Mouse (Mus musculus): ENCODE results near the gene Gng7. TPM values are rescaled to one million over a fixed set of nuclear protein-coding genes. Genes with fewer than 3 reads are reported as not detected.

The Gng7 gene
- polyA plus RNA-seq, 1 experiment = 152 TPM

DNA sequence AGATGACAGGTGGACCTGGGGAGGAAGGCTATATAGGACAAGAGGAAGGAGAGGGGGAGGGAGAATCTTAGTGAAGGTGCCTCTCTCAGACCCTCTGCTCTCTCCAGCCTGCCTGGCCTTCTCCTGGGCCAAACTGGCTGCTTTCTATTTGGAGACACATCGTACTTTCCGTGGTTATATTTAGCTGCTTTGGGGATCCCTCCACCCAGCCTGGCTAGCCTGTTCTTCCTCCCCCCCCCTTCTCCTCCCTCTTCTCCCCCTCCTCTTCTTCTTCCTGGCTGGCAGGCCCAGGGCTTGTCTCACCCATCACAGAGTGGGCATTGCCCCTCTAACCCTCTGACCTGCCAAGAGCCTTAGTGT lies 73.8 kb downstream of the Gng7 start:
- peaks cover 7% of the 10 kb centered on the region for H3K4me1 ChIP-seq (ENCODE audit: control insufficient read depth, insufficient read depth, low read length)
- no peak for TF ChIP-seq POLR2A (IDR thresholded peaks at IDR 0.05; ENCODE audit: extremely low read depth, insufficient read depth, low read length)
- no peak for TF ChIP-seq CTCF (IDR thresholded peaks at IDR 0.05; ENCODE audit: extremely low read depth, insufficient read depth, low read length)
- H3K4me3 ChIP-seq (ENCODE audit: insufficient read depth, low read length) = no peak overlapping the region
- no peak overlapping the region for H3K27ac ChIP-seq (ENCODE audit: insufficient read depth, low read length)

DNA sequence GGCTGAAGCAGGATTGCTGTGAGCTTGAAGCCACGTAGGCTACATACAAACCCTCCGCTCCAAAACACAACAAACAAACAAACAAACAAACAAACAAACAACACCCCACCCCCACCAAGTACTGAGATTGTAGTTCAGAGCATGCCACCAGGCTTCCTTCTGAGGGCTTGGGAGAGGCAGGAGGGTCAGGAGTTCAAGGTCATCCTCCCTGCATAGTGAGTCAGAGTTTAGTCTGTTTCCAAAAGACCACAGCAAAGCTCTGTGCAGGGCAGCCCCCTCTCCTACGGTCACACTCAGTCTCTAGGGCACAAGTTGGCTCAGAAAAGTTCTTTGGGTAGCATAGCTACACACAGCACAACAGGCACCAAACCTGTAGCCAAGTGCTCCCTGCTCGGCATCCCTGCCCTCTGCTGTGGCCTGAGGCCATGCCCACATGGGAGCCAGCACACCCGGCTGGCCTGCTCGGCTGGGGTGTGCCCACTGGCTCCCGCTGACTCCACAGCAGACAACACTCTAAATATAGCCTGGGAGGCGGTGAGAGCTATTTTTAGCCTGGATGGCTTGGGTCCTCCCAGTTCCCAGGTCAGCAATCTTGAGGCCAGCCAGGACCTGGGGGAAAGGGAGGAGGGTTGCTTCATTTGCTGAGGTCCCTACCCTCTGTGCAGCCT lies 74.3 kb downstream of the Gng7 start:
- Histone ChIP-seq H3K4me1 (ENCODE audit: control insufficient read depth, insufficient read depth, low read length) (peaks cover 7% of the 10 kb centered on the region), H3K4me3 (ENCODE audit: insufficient read depth, low read length) (0 out of 2 replicates have a peak overlapping the region, but pooled peaks have one; percentile 29), H3K27ac (ENCODE audit: insufficient read depth, low read length) (no peak overlapping the region)
- TF ChIP-seq POLR2A (IDR thresholded peaks at IDR 0.05; ENCODE audit: extremely low read depth, insufficient read depth, low read length) (no peak), CTCF (IDR thresholded peaks at IDR 0.05; ENCODE audit: extremely low read depth, insufficient read depth, low read length) (no peak)

DNA sequence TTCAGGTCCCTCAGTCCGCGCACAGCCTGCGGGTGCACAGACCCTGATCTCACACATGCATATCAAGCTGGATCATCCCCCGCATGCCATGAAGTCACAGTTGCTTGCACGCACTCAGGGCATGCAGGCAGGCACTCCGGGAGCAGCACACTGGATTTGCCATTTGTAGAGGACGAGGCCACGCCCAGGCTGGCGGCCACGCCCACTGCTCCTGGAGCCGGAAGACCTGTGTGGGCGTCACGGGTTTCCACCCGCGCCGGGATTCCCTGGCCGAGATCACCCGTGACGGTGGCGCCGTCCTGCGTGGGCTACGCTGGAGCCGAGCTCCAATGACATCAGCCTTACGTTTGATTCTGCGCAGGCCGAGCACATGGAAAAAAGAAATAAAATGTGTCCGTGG lies 75.1 kb downstream of the Gng7 start:
- Histone ChIP-seq H3K27ac (ENCODE audit: insufficient read depth, low read length) (no peak overlapping the region), H3K4me3 (ENCODE audit: insufficient read depth, low read length) (peak overlapping the region; percentile 29), H3K4me1 (ENCODE audit: control insufficient read depth, insufficient read depth, low read length) (peaks cover 7% of the 10 kb centered on the region)
- TF ChIP-seq POLR2A (IDR thresholded peaks at IDR 0.05; ENCODE audit: extremely low read depth, insufficient read depth, low read length) (no peak), CTCF (IDR thresholded peaks at IDR 0.05; ENCODE audit: extremely low read depth, insufficient read depth, low read length) (no peak)

DNA sequence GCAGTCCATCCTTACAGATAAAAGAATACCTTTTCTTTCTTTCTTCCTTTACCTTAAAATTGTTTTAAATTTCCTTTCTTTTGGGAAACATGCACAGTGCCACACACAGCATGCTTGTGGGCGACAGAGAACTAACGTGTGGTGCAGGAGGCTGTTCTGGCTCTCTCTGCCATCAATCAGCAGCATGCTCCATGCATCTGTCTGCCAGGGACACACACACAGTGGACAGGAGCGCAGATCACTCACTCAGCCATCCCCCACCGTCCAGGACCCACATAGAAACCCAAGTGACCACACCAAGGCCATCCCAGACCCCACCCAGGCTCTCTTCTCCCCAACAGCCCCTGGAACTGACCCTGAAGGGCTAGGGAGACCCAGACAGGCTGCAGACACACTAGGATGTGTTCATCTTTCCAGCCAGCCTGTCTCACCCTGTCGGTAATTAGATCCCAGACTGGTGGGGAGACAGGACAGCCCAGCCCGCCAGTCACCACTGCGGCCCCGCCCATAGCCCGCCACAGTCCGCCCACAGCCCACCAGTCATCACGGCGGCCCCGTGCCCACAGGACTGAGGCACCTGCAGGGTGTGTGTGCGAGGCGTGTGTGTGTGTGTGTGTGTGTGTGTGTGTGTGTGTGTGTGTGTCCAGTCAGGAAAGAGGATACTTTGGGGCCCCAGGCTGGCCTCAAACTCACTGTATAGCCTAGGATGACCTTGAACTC lies 75.8 kb downstream of the Gng7 start:
- Histone ChIP-seq H3K4me3 (ENCODE audit: insufficient read depth, low read length) (peak overlapping the region; percentile 29; the same call in 1 of the 2 replicates), H3K27ac (ENCODE audit: insufficient read depth, low read length) (no peak overlapping the region), H3K4me1 (ENCODE audit: control insufficient read depth, insufficient read depth, low read length) (peaks cover 7% of the 10 kb centered on the region)
- TF ChIP-seq POLR2A (IDR thresholded peaks at IDR 0.05; ENCODE audit: extremely low read depth, insufficient read depth, low read length) = no peak
- no peak for TF ChIP-seq CTCF (IDR thresholded peaks at IDR 0.05; ENCODE audit: extremely low read depth, insufficient read depth, low read length)

DNA sequence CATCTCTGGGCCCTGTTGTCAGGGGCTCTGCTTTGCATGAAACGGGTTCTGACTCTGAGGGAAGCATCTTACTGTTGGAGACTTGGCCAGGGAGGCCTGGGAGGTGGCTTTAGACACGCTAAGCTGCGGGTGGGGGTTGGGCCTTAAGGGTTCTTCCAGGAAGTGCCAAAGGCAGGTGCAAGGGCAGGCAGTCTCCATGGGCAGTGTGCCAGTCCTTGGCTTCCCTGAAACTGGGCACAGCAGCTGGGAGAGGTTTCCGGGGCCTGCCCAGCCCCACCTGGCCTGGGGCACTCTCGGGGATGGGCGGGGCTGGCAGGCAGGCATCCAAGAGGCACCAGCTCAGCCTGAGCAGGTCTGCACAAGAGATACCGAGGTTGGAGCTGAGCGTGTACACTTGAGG lies 77.1 kb downstream of the Gng7 start:
- TF ChIP-seq CTCF (IDR thresholded peaks at IDR 0.05; ENCODE audit: extremely low read depth, insufficient read depth, low read length) = no peak
- TF ChIP-seq POLR2A (IDR thresholded peaks at IDR 0.05; ENCODE audit: extremely low read depth, insufficient read depth, low read length) = no peak
- peaks cover 11% of the 10 kb centered on the region for H3K4me1 ChIP-seq (ENCODE audit: control insufficient read depth, insufficient read depth, low read length)
- H3K27ac ChIP-seq (ENCODE audit: insufficient read depth, low read length) = no peak overlapping the region
- no peak overlapping the region for H3K4me3 ChIP-seq (ENCODE audit: insufficient read depth, low read length)

DNA sequence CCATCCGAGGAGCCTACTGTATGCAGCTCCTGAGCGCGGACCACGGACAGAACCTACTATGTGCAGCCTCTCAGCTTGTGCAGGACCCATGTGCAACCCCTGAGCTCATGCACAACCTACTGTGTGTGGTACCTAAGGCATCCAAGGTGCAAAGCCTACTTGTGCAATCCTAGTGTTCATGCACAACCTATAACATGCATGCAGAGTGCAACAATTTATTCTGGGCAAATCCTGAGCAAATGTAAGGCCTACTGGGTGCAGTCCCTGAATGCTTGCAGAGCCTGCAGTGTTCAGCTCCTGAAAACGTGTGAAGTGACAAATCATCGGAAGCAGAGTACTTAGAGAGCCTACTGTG lies 78.0 kb downstream of the Gng7 start:
- H3K4me1 ChIP-seq (ENCODE audit: control insufficient read depth, insufficient read depth, low read length) = peaks cover 11% of the 10 kb centered on the region
- TF ChIP-seq POLR2A (IDR thresholded peaks at IDR 0.05; ENCODE audit: extremely low read depth, insufficient read depth, low read length) (no peak), CTCF (IDR thresholded peaks at IDR 0.05; ENCODE audit: extremely low read depth, insufficient read depth, low read length) (no peak)
- no peak overlapping the region for H3K27ac ChIP-seq (ENCODE audit: insufficient read depth, low read length)
- no peak overlapping the region for H3K4me3 ChIP-seq (ENCODE audit: insufficient read depth, low read length)

DNA sequence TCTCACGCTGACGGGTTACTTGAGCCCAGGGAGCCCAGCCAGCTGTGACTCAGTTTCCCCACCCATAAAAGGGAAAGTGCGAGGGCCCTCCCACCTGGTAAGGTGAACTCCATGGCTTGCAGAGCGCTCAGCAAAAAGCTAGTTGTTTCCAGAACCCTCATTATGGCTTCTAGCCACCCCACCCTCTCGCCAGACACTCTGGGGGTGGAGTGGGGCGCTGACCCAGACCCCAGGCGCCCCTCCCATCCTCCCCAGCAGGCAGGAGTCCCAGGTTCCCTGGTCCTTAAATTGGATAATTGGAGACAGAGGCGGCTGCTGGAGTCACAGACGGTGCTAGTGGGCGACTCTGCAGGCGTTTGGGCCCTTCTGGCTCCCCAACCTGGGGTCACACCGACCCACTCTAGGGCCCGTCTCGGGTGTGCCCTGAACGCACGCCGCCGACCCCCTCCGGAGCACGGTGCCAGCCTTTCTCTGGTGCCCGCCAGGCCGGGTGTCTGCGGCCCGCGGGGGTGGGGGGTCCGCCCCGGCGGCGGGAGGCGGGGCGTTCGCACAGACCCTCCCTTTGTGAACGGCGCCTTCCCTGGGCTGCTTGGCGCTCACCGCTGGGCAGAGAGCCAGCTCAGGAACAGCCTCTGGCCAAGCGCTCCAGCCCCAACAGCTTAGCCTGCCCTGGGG lies 78.5 kb downstream of the Gng7 start:
- Histone ChIP-seq H3K4me3 (ENCODE audit: insufficient read depth, low read length) (no peak overlapping the region), H3K4me1 (ENCODE audit: control insufficient read depth, insufficient read depth, low read length) (peaks cover 11% of the 10 kb centered on the region), H3K27ac (ENCODE audit: insufficient read depth, low read length) (no peak overlapping the region)
- TF ChIP-seq POLR2A (IDR thresholded peaks at IDR 0.05; ENCODE audit: extremely low read depth, insufficient read depth, low read length) (no peak), CTCF (IDR thresholded peaks at IDR 0.05; ENCODE audit: extremely low read depth, insufficient read depth, low read length) (no peak)

DNA sequence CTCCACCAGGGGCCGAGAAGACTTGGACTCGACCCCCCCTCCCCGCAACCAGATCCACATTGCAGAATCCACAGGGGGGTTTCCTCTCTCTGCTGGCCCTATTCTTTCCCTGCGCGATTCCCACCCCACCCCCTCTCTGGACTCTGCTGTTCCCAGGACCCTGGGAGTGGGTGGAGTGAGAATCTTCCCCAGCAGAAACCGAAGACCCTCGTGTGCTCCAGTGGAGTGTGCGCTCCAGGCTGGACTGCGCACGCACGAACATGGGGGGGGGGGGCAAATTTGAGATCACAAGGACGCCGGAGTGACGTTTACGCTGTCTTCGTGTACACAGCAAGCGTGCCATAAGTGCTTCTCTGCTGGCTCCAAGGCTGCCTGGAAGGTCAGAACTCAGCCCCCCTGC lies 79.0 kb downstream of the Gng7 start:
- Histone ChIP-seq H3K27ac (ENCODE audit: insufficient read depth, low read length) (no peak overlapping the region), H3K4me1 (ENCODE audit: control insufficient read depth, insufficient read depth, low read length) (peaks cover 11% of the 10 kb centered on the region), H3K4me3 (ENCODE audit: insufficient read depth, low read length) (no peak overlapping the region)
- no peak for TF ChIP-seq CTCF (IDR thresholded peaks at IDR 0.05; ENCODE audit: extremely low read depth, insufficient read depth, low read length)
- TF ChIP-seq POLR2A (IDR thresholded peaks at IDR 0.05; ENCODE audit: extremely low read depth, insufficient read depth, low read length) = no peak

DNA sequence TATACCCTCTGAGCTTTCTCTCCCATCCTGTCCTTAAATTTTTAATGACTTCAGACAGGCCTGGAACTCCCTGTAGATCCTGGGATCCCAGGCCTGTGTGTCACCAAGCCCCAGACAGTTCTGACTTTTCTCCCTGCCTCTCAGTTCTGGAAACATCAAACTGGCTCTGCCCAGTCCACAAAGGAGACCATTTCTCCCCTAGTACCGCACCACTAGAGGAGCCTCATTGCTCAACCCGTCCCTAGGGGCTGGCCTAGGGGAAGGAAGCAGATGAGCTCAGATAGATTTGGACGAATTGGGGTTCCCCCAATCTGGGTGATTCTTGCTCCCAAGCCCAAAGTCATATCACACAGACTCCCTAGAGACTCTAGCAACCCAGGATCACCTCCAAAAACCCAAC lies 79.5 kb downstream of the Gng7 start:
- H3K27ac ChIP-seq (ENCODE audit: insufficient read depth, low read length) = no peak overlapping the region
- H3K4me1 ChIP-seq (ENCODE audit: control insufficient read depth, insufficient read depth, low read length) = peaks cover 9% of the 10 kb centered on the region
- no peak overlapping the region for H3K4me3 ChIP-seq (ENCODE audit: insufficient read depth, low read length)
- TF ChIP-seq POLR2A (IDR thresholded peaks at IDR 0.05; ENCODE audit: extremely low read depth, insufficient read depth, low read length) = no peak
- TF ChIP-seq CTCF (IDR thresholded peaks at IDR 0.05; ENCODE audit: extremely low read depth, insufficient read depth, low read length) = no peak

Data from cortical plate, adult 2 months (tissue).